Mouse (Mus musculus) cerebellum, adult 8-10 months (tissue): ENCODE results near the gene Timm44.
A peak's percentile ranks its signal among the peaks of the same experiment; 100 is the strongest.

Experiments used
- DNase-seq: peaks from one replicate; pipeline ENCODE4 v3.0.0; 2022

The Timm44 gene

GRCm38 (mm10) chr8:4275275-4276110, at the start of gene Timm44:
TSS of gene Timm44 (minus strand) at chr8:4275913.
- DNase-seq: peak; percentile 94

DNA sequence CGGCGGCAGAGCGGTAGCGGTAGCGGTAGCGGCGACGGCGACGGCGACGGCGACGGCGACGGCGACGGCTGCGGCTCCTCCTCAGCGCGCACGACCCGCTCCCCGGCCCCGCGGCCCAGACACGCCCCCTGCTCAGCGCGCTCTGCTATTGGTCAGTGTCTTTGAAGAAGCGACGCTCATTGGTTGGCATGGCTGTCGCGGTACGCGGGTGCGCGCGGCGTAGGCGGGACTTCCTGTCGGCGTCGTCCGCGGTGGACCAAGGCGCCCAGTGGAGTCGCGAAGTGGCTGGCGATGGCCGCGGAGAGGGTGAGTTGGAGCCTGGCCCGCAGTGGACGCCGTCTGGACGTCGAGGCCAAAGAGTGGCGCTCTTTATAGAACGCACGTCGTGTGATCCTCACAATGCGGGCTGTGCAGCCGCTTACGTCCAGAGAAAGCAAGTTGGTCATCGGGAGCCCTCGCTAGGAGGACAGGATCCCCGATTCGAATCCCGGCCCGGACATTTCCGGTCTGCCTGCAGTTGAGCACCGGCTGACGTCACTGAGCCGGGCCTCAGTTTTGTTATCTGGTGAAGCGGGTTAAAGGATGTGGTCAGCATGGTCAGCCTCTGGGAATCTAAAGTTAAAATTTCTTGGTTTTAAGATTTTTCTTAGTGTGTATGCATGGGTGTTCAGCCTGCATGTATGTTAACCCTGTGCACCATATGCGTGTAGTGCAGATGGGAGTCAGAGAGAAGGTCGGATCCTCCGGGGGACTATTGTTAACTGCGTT, 49.5 kb upstream of the Timm44 start, which contains the start of the genes Ccl25 and Elavl1:
Gene Ccl25 (plus strand): TSS at position 228 of the 768 bp plus-strand sequence.
Gene Elavl1 (minus strand): TSS at position 431 of the 768 bp plus-strand sequence.
- DNase-seq: peak; percentile 98

- no peak for DNase-seq
These were observed 48.8 kb upstream of the Timm44 start for GRCm38 (mm10) chr8:4324525-4324924.

GRCm38 (mm10) chr8:4323917-4324316, 48.2 kb upstream of the Timm44 start:
- DNase-seq: no peak

GRCm38 (mm10) chr8:4322470-4322869, 46.8 kb upstream of the Timm44 start:
- peak; percentile 74 for DNase-seq

- DNase-seq: no peak
These were observed 45.3 kb upstream of the Timm44 start for GRCm38 (mm10) chr8:4321031-4321430.

DNA sequence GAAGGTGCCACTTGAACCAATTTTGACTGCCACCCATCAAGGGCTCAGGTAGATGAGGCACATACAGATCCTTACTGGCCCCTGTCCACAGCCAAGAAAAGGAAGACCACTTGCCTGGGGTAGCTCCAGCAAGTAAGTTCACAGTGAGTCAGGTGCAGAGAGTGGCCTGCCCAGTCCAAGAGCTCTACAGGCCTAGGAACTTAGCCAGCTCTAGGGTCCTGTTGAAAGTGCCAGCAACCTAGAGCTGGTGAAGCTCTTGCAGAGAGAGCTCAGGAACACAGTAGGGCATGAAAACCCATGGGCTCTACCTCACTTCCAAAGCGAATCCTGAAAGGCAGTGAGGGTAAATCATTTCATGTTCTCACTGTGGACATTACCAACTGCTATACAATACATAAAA, 44.7 kb upstream of the Timm44 start:
- DNase-seq: no peak

DNA sequence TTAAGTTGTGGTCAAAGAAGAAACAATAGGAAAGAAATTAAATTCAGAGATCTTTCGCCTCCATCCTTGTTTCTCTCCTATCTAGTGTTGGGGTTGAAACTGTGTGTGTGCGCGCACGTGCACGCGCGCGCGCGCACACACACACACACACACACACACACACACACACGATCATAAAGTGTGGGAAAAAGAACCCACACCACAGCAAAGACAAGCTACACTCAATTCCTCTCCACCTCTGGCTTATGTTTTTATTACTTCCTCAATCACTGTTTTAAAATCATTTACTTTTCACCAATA, 43.8 kb upstream of the Timm44 start:
- no peak for DNase-seq

DNA sequence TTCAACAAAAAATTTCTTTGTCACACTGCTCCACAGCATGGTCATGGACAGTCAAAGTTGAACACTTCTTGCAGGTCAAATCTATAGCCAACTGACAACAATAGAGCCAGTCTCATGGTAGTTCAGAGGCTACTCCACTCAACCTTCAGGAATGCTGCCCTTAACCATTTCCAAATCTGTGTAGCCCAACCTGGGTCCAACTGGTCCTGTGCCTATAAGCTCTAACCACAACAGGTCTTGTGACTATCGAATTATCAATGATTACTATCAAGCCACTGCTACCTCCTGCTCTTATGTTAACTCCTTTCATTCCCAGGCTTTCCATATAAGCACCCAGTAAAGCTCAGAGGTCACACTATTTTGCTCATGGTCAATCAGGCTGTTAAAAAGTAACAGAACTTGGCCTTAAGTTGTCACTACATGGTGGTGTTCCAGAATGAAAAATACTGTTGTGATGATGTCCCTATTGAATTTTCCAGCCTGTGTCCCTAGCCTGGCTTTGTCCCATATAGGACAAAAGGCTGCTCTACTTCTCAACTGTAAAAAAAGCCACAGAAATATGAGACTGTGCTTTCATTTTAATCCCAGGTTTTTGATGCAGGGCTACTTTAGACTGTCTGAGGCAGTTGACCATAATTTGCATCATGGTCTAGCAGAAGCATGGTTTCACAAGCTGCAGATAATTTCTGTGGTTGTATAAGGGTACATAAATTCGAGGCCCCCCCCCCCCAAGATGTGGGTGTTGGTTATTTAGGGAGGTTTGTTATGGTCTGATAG, 43.3 kb upstream of the Timm44 start:
- no peak for DNase-seq

- no peak for DNase-seq
These were observed 42.4 kb upstream of the Timm44 start for GRCm38 (mm10) chr8:4318124-4318523.

DNA sequence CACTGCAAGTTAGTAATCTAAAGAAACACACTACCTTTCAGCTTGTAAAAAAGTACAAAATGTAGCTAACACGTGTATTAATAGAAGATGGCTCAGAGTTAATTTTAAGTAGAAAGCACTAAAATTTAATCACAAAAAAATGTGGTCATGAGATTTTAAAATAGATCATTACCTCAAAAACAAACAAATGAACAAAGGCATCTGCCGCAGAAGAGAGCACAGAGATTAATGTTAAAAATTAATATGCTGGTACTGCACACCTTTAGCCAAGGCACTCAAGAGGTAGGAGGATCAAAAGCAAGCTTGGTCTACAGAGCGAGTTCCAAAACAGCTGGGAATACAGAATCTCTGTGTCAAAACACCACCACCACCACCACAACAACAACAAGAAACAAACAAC, 39.1 kb upstream of the Timm44 start:
- no peak for DNase-seq

DNA sequence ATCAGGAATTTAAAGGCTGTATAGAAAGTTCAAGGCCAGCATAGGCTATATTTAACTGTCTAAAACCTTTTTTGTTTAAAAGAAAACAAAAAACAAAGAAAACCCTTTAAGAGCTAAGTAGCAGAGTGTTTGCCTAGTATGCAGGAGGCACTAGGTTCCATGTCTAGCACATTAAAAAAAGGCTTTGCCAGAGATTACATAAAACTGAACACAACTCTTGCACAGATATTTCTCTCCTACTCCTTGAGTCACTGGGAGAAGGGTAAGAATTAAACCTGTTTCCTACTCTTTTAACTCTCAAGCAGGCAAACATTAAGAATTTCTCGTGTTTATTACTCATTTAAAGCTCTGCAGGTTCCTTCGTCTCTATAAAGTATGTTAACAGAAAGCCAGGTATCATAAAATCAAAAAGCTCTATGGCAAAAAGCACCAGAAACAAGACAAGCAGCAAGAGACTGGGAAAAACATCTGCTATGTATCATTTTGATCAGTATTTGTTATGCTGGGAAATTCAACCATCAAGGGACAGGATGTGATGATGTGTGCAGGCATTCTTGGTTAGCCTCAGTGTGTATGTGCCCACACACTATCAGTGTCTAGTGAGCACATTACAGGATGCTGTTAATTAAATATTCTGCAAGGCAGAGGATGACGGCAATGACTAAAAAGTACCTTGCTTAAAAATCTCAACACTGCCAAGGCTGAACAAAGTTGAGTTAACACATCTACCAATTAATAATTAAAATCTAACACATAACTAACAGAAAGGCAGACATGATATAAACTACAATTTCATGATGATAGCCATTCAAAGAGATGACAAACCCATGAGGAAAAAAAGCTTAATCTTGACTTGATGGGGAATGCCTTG, 37.8 kb upstream of the Timm44 start:
- DNase-seq: no peak

- no peak for DNase-seq
These were observed 36.4 kb upstream of the Timm44 start for GRCm38 (mm10) chr8:4312104-4312503.

GRCm38 (mm10) chr8:4305838-4306237, 30.1 kb upstream of the Timm44 start:
- DNase-seq: no peak

DNA sequence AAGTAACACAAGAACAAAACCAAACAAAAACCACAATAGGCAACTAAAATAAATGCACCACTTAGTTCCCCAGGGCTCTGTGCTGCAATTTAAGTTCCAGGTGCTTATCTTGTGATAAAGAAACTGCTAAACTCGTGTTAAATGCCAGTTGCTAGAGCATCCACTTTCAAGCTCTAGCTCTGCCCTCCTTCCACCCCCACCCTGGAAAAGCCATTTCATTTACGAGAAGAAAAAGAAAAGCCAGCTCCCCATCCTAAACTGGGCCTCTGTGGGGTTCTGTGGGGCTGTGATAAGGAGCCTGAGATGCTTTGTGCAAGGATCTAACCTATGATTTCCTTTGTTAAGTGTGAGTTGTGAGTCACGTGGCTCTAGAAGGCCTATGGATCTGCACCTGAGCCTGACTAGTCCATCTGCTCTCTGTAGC, 28.4 kb upstream of the Timm44 start:
- no peak for DNase-seq

- DNase-seq: no peak
These were observed 22.1 kb upstream of the Timm44 start for GRCm38 (mm10) chr8:4297822-4298221.

DNA sequence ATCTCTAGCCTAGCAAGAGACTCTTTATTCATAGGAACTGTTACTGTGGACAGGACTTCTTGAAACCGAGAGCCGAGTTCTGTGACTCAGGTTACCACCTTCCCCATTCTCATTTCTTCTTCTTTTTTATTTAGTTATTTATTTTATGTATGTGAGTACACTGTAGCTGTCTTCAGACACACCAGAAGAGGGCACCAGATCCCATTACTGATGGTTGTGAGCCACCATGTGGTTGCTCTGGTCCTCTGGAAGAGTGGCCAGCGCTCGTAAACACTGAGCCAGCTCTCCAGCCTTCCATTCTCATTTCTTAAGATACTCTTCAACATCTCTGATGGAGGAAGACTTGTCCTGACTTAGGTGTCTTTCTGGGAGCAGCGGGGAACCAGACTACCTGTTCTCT, 17.0 kb upstream of the Timm44 start:
- DNase-seq: no peak

- DNase-seq: no peak
These were observed 375 bp upstream of the Timm44 start for GRCm38 (mm10) chr8:4276111-4276465.

- no peak for DNase-seq
These were observed 6.1 kb downstream of the Timm44 start for GRCm38 (mm10) chr8:4269609-4270008.

- no peak for DNase-seq
These were observed 8.1 kb downstream of the Timm44 start for GRCm38 (mm10) chr8:4267627-4268026.

- DNase-seq: no peak
These were observed 10.4 kb downstream of the Timm44 start for GRCm38 (mm10) chr8:4265160-4265914.
